ENCODE assay signal across 19 mouse cellular contexts in genomic region chr1:72030763-72031405, GRCm38 (mm10).
"Had no signal": no experiment of that assay in that cellular context is flagged by ENCODE, and none has a peak within 500 bp of the region (broad histone marks: within the 10 kb centered on the region; RNA-seq: fewer than 3 reads in every experiment).

No protein-coding gene starts in this region.

- H3K4me1 ChIP-seq: midbrain, embryonic 10.5 days; midbrain, embryonic 13.5 days; neural tube, embryonic 13.5 days; stomach, embryonic 15.5 days had no signal

- H3K9ac ChIP-seq: limb, embryonic 13.5 days; liver, embryonic 14.5 days; liver, postnatal 0 days; lung, embryonic 14.5 days; midbrain, embryonic 13.5 days; neural tube, embryonic 13.5 days; stomach, embryonic 15.5 days had no signal

- H3K27ac ChIP-seq: limb, embryonic 13.5 days; liver, embryonic 14.5 days; macrophage; midbrain, embryonic 10.5 days; midbrain, embryonic 13.5 days; neural tube, embryonic 13.5 days; stomach, embryonic 15.5 days had no signal

- H3K4me3 ChIP-seq: limb, embryonic 13.5 days; midbrain, embryonic 10.5 days; midbrain, embryonic 13.5 days; myocyte; neural tube, embryonic 13.5 days; stomach, embryonic 15.5 days had no signal

- H3K36me3 ChIP-seq: limb, embryonic 13.5 days; midbrain, embryonic 10.5 days; midbrain, embryonic 13.5 days; neural tube, embryonic 13.5 days; stomach, embryonic 15.5 days had no signal

- H3K4me2 ChIP-seq: limb, embryonic 13.5 days; lung, embryonic 14.5 days; midbrain, embryonic 13.5 days; neural tube, embryonic 13.5 days; stomach, embryonic 15.5 days had no signal

- ATAC-seq: intestine, postnatal 0 days; liver, postnatal 0 days; lung, postnatal 0 days; midbrain, embryonic 13.5 days; midbrain, embryonic 16.5 days had no signal

- H3K9me3 ChIP-seq: limb, embryonic 13.5 days; midbrain, embryonic 10.5 days; midbrain, embryonic 13.5 days; neural tube, embryonic 13.5 days; stomach, embryonic 15.5 days had no signal

- DNase-seq: kidney, adult 8-10 months; left cerebral cortex, postnatal 4 days; liver, postnatal 0 days; lung, embryonic 14.5 days; right cerebral cortex, adult 18-20 months; right cerebral cortex, postnatal 14 days; right cerebral cortex, postnatal 4 days; thymus, postnatal 25 days had no signal

- H3K27me3 ChIP-seq: limb, embryonic 13.5 days; midbrain, embryonic 13.5 days; neural tube, embryonic 13.5 days; stomach, embryonic 15.5 days had no signal
